Mouse (Mus musculus): ENCODE results near the gene Ccl11. TPM values are rescaled to one million over a fixed set of nuclear protein-coding genes. Genes with fewer than 3 reads are reported as not detected.

Gene Ccl11
- total RNA-seq, 1 experiment from 2014 or later = not detected

DNA sequence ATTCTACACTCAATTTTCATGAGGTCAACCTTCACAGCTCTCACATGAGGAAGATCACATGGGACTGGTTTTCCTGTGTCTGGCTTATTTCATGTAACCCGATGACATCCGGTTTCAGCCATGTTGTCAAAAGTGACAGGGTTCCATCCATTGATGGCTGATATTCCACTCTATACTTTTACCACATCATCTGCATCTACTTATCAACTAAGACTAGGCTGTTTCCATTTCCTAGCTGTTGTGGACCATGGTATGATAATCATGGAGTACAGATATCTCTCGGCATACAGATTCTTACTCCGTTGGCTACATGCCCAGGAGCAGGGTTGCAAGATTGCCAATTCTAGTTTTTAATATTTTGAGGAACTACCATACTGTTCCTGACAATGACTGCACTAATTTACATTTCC lies 15.9 kb upstream of the Ccl11 start:
- peak; percentile 67; the same call in 1 of the 2 replicates for ATAC-seq (replicated peaks; ENCODE audit: insufficient number of reproducible peaks, low FRiP score, low TSS enrichment, poor library complexity, severe bottlenecking)

- no peak for ATAC-seq (replicated peaks; ENCODE audit: insufficient number of reproducible peaks, low FRiP score, low TSS enrichment, poor library complexity, severe bottlenecking)
Observed at GRCm38 (mm10) chr11:82045471-82045870, 12.2 kb upstream of the Ccl11 start, which contains the start of gene Ccl7. Gene Ccl7, plus strand, starts transcription at chr11:82045712.

DNA sequence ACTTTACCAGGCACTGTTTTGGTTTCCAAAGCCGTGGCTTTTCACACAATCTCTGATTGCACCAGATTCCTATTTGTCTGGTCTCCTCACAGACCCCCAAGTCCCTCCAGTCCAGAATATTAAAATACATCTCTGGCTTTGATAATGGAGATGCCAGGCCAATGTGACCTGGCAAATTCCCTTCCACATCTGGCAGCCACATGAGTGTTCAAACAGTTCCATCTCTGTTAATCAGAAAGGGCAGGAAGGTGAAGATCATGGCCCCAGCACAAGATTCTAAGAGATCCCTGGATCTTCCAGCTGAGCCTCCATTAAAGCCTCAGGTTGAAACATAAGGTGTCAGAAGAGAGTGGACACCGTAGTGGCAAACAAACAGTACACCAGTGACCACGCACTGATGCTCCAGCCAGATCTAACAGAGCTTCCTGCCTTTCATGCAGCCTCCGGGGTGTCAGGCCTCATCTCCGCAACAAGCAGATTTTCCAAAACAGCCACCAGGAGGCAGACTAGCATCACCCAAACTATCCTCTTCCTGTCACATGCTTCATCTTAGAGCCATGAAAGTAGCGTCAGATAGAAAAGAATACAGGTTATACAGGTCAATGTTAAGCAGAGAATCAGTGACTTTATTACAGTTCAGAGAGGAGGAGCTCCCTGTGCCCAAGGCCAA lies 9.7 kb upstream of the Ccl11 start:
- ATAC-seq (replicated peaks; ENCODE audit: insufficient number of reproducible peaks, low FRiP score, low TSS enrichment, poor library complexity, severe bottlenecking) = peak; percentile 40; the same call in 1 of the 2 replicates

- ATAC-seq (replicated peaks; ENCODE audit: insufficient number of reproducible peaks, low FRiP score, low TSS enrichment, poor library complexity, severe bottlenecking) = no peak
Observed at GRCm38 (mm10) chr11:82053849-82054248, 3.8 kb upstream of the Ccl11 start.

DNA sequence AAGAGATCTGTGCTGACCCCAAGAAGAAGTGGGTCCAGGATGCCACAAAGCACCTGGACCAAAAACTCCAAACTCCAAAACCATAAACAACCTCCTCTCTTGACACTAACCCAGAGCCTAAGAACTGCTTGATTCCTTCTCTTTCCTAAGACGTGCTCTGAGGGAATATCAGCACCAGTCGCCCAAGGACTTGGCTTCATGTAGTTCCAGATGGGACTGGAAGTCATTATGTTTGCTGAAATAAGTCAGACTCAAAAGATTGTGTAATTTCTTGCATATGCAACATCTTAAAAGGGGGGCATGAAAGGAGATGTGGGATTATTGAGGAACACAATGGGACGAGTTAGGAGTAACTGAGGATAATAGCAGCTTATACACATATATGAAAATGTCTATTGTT lies 4.6 kb downstream of the Ccl11 start:
- ATAC-seq (replicated peaks; ENCODE audit: insufficient number of reproducible peaks, low FRiP score, low TSS enrichment, poor library complexity, severe bottlenecking) = no peak

DNA sequence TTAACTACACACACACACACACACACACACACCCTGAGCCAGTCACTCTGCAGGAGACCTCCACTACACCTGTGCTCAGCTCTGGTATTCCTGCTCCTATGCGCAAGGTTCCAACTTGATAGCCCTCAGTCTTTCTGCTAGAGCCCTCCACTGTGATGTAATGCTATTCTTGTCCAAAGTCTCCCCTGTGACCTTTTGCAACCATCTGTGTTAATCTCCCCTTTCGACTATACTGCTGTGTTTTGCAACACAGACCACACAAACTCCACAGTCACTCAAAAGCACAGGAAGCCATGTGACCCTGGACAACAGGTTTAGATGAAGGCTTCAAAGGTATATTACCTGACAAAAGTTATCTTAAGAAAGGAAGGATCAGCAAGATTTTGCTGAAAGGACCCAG lies 5.8 kb downstream of the Ccl11 start:
- no peak for ATAC-seq (replicated peaks; ENCODE audit: insufficient number of reproducible peaks, low FRiP score, low TSS enrichment, poor library complexity, severe bottlenecking)

DNA sequence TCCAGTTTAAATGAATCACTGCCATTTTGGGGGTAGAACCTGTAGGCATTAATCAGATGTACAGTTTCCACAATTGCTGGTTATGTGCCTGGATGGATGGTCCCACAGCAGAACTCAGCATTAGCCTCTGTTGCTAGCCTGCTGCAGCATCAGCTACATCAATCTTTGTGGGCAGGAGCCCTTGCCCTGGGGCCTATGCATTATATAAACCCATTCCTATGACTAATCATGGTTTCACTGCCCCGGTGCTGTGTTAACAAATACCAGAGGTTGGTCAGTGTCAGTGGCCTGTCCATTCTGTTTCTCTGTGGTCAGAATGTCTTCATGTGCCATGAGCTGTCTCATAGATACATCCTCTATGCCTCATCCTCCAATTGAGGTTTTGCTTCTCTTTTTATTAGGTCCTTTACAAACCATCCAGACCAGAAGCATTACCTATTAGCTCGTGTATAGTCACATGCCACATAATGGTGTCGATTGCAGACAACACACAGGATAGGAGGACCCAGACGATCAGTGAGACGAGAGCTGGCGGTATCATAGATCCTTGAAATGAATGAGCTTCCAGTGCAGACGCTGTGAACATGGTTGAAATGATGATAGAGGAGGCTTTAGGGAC lies 9.4 kb downstream of the Ccl11 start:
- no peak for ATAC-seq (replicated peaks; ENCODE audit: insufficient number of reproducible peaks, low FRiP score, low TSS enrichment, poor library complexity, severe bottlenecking)

- ATAC-seq (replicated peaks; ENCODE audit: insufficient number of reproducible peaks, low FRiP score, low TSS enrichment, poor library complexity, severe bottlenecking) = no peak
Observed at GRCm38 (mm10) chr11:82071076-82071475, 13.5 kb downstream of the Ccl11 start.

- ATAC-seq (replicated peaks; ENCODE audit: insufficient number of reproducible peaks, low FRiP score, low TSS enrichment, poor library complexity, severe bottlenecking) = no peak
Observed at GRCm38 (mm10) chr11:82072374-82072773, 14.8 kb downstream of the Ccl11 start.

DNA sequence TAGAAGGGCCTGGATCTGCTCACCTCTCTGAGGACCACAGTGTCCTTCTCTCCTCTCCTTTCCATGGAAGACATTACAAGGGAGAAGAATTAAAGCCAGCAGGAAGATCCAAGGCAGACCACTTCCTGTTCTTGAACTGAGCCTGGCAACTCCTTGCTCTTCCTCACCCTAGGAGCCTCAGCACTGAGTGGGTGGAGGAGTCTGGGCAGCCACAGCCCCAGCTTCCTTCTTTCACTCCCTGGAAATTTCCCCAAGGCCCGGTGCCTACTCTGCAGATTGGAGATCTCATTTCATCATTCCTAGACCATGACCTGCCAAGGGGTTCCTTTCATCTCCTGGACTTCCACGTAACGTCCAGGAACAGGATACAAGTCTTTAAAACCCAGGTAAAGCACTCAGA lies 15.4 kb downstream of the Ccl11 start:
- no peak for ATAC-seq (replicated peaks; ENCODE audit: insufficient number of reproducible peaks, low FRiP score, low TSS enrichment, poor library complexity, severe bottlenecking)

GRCm38 (mm10) chr11:82073686-82074085 lies 16.1 kb downstream of the Ccl11 start:
- no peak for ATAC-seq (replicated peaks; ENCODE audit: insufficient number of reproducible peaks, low FRiP score, low TSS enrichment, poor library complexity, severe bottlenecking)

GRCm38 (mm10) chr11:82077031-82077430 lies 19.4 kb downstream of the Ccl11 start:
- no peak for ATAC-seq (replicated peaks; ENCODE audit: insufficient number of reproducible peaks, low FRiP score, low TSS enrichment, poor library complexity, severe bottlenecking)

DNA sequence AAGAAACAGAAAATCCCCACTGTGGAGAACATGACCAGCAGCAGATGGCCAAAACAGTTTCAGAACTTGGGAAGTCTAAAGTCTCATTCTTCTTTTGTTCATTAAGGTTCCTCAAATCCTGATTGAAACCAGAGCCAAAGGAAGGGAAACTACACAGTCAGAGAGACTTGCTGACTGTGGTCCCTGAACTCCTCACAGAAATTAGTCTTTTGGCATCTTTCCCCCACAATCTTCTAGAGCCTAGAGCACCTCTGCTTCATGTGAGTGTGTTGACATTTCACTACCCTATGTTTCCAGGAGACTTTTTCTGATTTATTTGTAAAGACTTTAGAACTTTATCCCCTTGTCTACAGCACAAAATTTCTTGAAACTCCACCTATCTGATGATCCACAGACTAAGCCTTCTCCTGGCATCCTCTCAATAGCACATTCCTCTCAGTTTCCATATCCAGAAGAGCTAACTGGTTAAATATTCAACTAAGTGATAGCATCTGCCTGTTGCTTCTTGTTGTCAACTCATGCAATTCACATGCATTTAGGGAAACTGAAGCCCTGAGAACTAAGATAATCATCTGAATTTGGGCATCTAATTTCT lies 20.6 kb downstream of the Ccl11 start:
- no peak for ATAC-seq (replicated peaks; ENCODE audit: insufficient number of reproducible peaks, low FRiP score, low TSS enrichment, poor library complexity, severe bottlenecking)

- ATAC-seq (replicated peaks; ENCODE audit: insufficient number of reproducible peaks, low FRiP score, low TSS enrichment, poor library complexity, severe bottlenecking) = no peak
Observed at GRCm38 (mm10) chr11:82080865-82081264, 23.2 kb downstream of the Ccl11 start.

GRCm38 (mm10) chr11:82084360-82084759 lies 26.7 kb downstream of the Ccl11 start:
- ATAC-seq (replicated peaks; ENCODE audit: insufficient number of reproducible peaks, low FRiP score, low TSS enrichment, poor library complexity, severe bottlenecking) = no peak

- ATAC-seq (replicated peaks; ENCODE audit: insufficient number of reproducible peaks, low FRiP score, low TSS enrichment, poor library complexity, severe bottlenecking) = no peak
Observed at GRCm38 (mm10) chr11:82099511-82100323, 42.1 kb downstream of the Ccl11 start.

DNA sequence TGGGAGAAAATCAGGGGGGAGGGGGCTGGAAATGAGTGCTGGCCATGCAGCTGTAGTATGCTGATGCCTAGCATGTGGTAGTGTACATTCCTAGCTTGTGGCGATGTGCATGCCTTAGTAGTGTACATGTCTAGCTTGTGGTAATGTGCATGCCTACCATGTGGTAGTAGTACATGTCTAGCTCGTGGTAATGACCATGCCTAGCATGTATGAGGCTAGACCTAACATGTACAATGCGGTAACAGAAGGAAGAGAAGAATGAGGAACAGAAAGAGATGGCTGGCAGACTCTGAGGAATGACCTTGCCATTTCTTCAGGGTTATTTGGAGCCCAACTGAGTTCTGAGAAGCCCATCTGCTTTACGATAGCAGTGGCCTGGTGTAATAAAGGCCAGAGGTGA lies 43.5 kb downstream of the Ccl11 start:
- no peak for ATAC-seq (replicated peaks; ENCODE audit: insufficient number of reproducible peaks, low FRiP score, low TSS enrichment, poor library complexity, severe bottlenecking)

- no peak for ATAC-seq (replicated peaks; ENCODE audit: insufficient number of reproducible peaks, low FRiP score, low TSS enrichment, poor library complexity, severe bottlenecking)
Observed at GRCm38 (mm10) chr11:82101529-82101928, 43.9 kb downstream of the Ccl11 start, which contains the start of gene Ccl12. Gene Ccl12, plus strand, starts transcription at chr11:82101845.

GRCm38 (mm10) chr11:82109611-82110010 lies 52.0 kb downstream of the Ccl11 start:
- ATAC-seq (replicated peaks; ENCODE audit: insufficient number of reproducible peaks, low FRiP score, low TSS enrichment, poor library complexity, severe bottlenecking) = no peak
